Mouse (Mus musculus) forebrain, embryonic 14.5 days (tissue): ENCODE results near the gene Gm43552. TPM values are rescaled to one million over a fixed set of nuclear protein-coding genes. Genes with fewer than 3 reads are reported as not detected.
"Not testable (repeated sequence)": the region's sequence is repeated elsewhere in the genome, so short reads cannot be mapped to it uniquely, and the experiment has no call there.

Experiments
- ATAC-seq: fragments of 200-750 bp; cut with Nextera tagmentation; 2 replicates; pipeline ENCODE4 v1.8.0; 2017; ENCODE audit warnings: mild to moderate bottlenecking, moderate library complexity
- DNase-seq: peaks from one replicate; pipeline ENCODE4 v3.0.0-alpha.2; 2015; ENCODE audit warnings: low spot score
- H3K27ac ChIP-seq: fragments of 300-500 bp; sonication (generic); 2 replicates; pipeline ENCODE4 v1.5.1; 2014; ENCODE audit warnings: low read depth, mild to moderate bottlenecking, control low read depth, low read length, moderate library complexity
- H3K27me3 ChIP-seq: fragments of 300-500 bp; sonication (generic); replicated peaks from 2 replicates; pipeline ENCODE4 v1.6.1; 2014; ENCODE audit warnings: low read length, control low read depth, mixed read lengths; ENCODE audit not compliant: control insufficient read depth, insufficient read depth
- H3K36me3 ChIP-seq: fragments of 300-500 bp; sonication (generic); 2 replicates; pipeline ENCODE4 v1.6.1; 2014; ENCODE audit warnings: low read length, control low read depth; ENCODE audit not compliant: control insufficient read depth, insufficient read depth
- H3K4me1 ChIP-seq: fragments of 300-500 bp; sonication (generic); 2 replicates; pipeline ENCODE4 v1.6.1; 2014; ENCODE audit warnings: antibody characterized with exemption, low read length, control low read depth; ENCODE audit not compliant: control insufficient read depth, insufficient read depth
- H3K4me2 ChIP-seq: fragments of 300-500 bp; sonication (generic); 2 replicates; pipeline ENCODE4 v1.6.1; 2014; ENCODE audit warnings: mild to moderate bottlenecking, control low read depth, low read length
- H3K4me3 ChIP-seq: fragments of 300-500 bp; sonication (generic); 2 replicates; pipeline ENCODE4 v1.5.1; 2014; ENCODE audit warnings: low read depth, low read length, control low read depth
- H3K9ac ChIP-seq: fragments of 300-500 bp; sonication (generic); 2 replicates; pipeline ENCODE4 v1.6.1; 2014; ENCODE audit warnings: mild to moderate bottlenecking, low read length, control low read depth, moderate library complexity
- H3K9me3 ChIP-seq: fragments of 300-500 bp; sonication (generic); replicated peaks from 2 replicates; pipeline ENCODE4 v1.6.1; 2016; ENCODE audit warnings: low read length, control low read depth, mixed read lengths; ENCODE audit not compliant: control insufficient read depth
- WGBS: fragments of 180-500 bp; shearing (Covaris S2); extraction: QIAGEN DNeasy Blood & Tissue Kit; methylation state at CpG from one replicate; pipeline ENCODE4 v1.1.7; 2014; 5-methylcytosine and 5-hydroxymethylcytosine counted together
- polyA plus RNA-seq: library from polyadenylated mRNA; unstranded; fragments of >200 nt; fragmentation: Nextera tagmentation; extraction: Ambion mirVana; gene quantifications from 2 replicates; pipeline ENCODE4 v1.2.1, GENCODE M21; 2014

Gene Gm43552
- not detected in 2 replicates for polyA plus RNA-seq

GRCm38 (mm10) chr5:65492716-65493531 is at the start of gene Gm43552:
Gene Gm43552, minus strand, starts transcription at chr5:65492833.
- under 1% methylated on average over 65 of the region's 69 CpGs for WGBS
- H3K4me2 ChIP-seq: peak within 1 kb of the TSS; percentile 80
- peak within 1 kb of the TSS; percentile 88 for H3K4me3 ChIP-seq
- no peaks in the 10 kb centered on the region for H3K9me3 ChIP-seq
- peak; percentile 94 for DNase-seq
- peak; percentile 97 for ATAC-seq
- H3K4me1 ChIP-seq: peaks cover 15% of the 10 kb centered on the region
- no peaks in the 10 kb centered on the region for H3K36me3 ChIP-seq
- peak within 1 kb of the TSS; percentile 93 for H3K27ac ChIP-seq
- peak within 1 kb of the TSS; percentile 94 for H3K9ac ChIP-seq
- H3K27me3 ChIP-seq: no peaks in the 10 kb centered on the region

- no peak overlapping the region for H3K4me3 ChIP-seq
- no peaks in the 10 kb centered on the region for H3K36me3 ChIP-seq
- H3K4me1 ChIP-seq: peaks cover 11% of the 10 kb centered on the region
- no peak for DNase-seq
- H3K27me3 ChIP-seq: no peaks in the 10 kb centered on the region
- no peak overlapping the region for H3K4me2 ChIP-seq
- H3K27ac ChIP-seq: no peak overlapping the region
- no peaks in the 10 kb centered on the region for H3K9me3 ChIP-seq
- WGBS: 74% methylated on average over 3 of the region's 3 CpGs
- H3K9ac ChIP-seq: no peak overlapping the region
- ATAC-seq: no peak
Measured at GRCm38 (mm10) chr5:65541889-65542288, 49.3 kb upstream of the Gm43552 start.

GRCm38 (mm10) chr5:65539786-65540185 is 47.2 kb upstream of the Gm43552 start:
- Histone ChIP-seq H3K9me3 (no peaks in the 10 kb centered on the region), H3K36me3 (no peaks in the 10 kb centered on the region), H3K27me3 (no peaks in the 10 kb centered on the region), H3K4me1 (peaks cover 13% of the 10 kb centered on the region), H3K27ac (no peak overlapping the region), H3K4me3 (no peak overlapping the region), H3K4me2 (no peak overlapping the region), H3K9ac (no peak overlapping the region)
- WGBS: 95% methylated on average over 3 of the region's 3 CpGs
- DNase-seq (no peak), ATAC-seq (no peak)

- DNase-seq (no peak), ATAC-seq (no peak)
- Histone ChIP-seq H3K4me3 (peak overlapping the region; percentile 19; the same call in 1 of the 2 replicates), H3K27me3 (no peaks in the 10 kb centered on the region), H3K9me3 (no peaks in the 10 kb centered on the region), H3K4me2 (peak overlapping the region; percentile 55), H3K36me3 (no peaks in the 10 kb centered on the region), H3K4me1 (peaks cover 13% of the 10 kb centered on the region), H3K27ac (no peak overlapping the region), H3K9ac (peak overlapping the region; percentile 54; the same call in 1 of the 2 replicates)
- 14% methylated on average over 4 of the region's 4 CpGs for WGBS
Measured at GRCm38 (mm10) chr5:65538829-65539228, 46.2 kb upstream of the Gm43552 start.

GRCm38 (mm10) chr5:65538121-65538520 is 45.5 kb upstream of the Gm43552 start:
- 1% methylated on average over 4 of the region's 4 CpGs for whole genome bisulfite sequencing
- Histone ChIP-seq H3K27ac (peak overlapping the region; percentile 99), H3K9me3 (no peaks in the 10 kb centered on the region), H3K4me2 (peak overlapping the region; percentile 76), H3K27me3 (no peaks in the 10 kb centered on the region), H3K9ac (peak overlapping the region; percentile 95), H3K36me3 (no peaks in the 10 kb centered on the region), H3K4me1 (peaks cover 13% of the 10 kb centered on the region), H3K4me3 (peak overlapping the region; percentile 93)
- ATAC-seq (no peak), DNase-seq (peak; percentile 6)

- peaks cover 13% of the 10 kb centered on the region for H3K4me1 ChIP-seq
- peak overlapping the region; percentile 76 for H3K4me2 ChIP-seq
- ATAC-seq (peak; percentile 66), DNase-seq (peak; percentile 67)
- no peaks in the 10 kb centered on the region for H3K9me3 ChIP-seq
- H3K27me3 ChIP-seq: no peaks in the 10 kb centered on the region
- H3K9ac ChIP-seq: peak overlapping the region; percentile 95
- H3K4me3 ChIP-seq: peak overlapping the region; percentile 93
- H3K27ac ChIP-seq: peak overlapping the region; percentile 99
- no peaks in the 10 kb centered on the region for H3K36me3 ChIP-seq
- WGBS: under 1% methylated on average over 45 of the region's 59 CpGs
Measured at GRCm38 (mm10) chr5:65537420-65538071, 44.9 kb upstream of the Gm43552 start.

- under 1% methylated on average over 65 of the region's 66 CpGs for WGBS
- Histone ChIP-seq H3K4me2 (peak within 1 kb of the TSS; percentile 76), H3K9ac (peak within 1 kb of the TSS; percentile 95), H3K9me3 (no peaks in the 10 kb centered on the region), H3K27me3 (no peaks in the 10 kb centered on the region), H3K4me1 (peaks cover 13% of the 10 kb centered on the region), H3K4me3 (peak within 1 kb of the TSS; percentile 93), H3K27ac (peak within 1 kb of the TSS; percentile 99), H3K36me3 (no peaks in the 10 kb centered on the region)
- ATAC-seq: peak; percentile 96
- peak; percentile 96 for DNase-seq
Measured at GRCm38 (mm10) chr5:65536751-65537419, 44.3 kb upstream of the Gm43552 start, which contains the start of the genes Smim14 and Ube2k. Gene Smim14, minus strand, starts transcription at chr5:65537184. Gene Ube2k, plus strand, starts transcription at chr5:65537233.

GRCm38 (mm10) chr5:65536068-65536465 is 43.4 kb upstream of the Gm43552 start:
- peak overlapping the region; percentile 93 for H3K4me3 ChIP-seq
- peak overlapping the region; percentile 99 for H3K27ac ChIP-seq
- H3K9me3 ChIP-seq, H3K27me3 ChIP-seq, ATAC-seq, DNase-seq, H3K36me3 ChIP-seq: not testable (repeated sequence)
- 87% methylated on average over 10 of the region's 10 CpGs for WGBS
- peak overlapping the region; percentile 76 for H3K4me2 ChIP-seq
- peak overlapping the region; percentile 95 for H3K9ac ChIP-seq
- H3K4me1 ChIP-seq: peaks cover 13% of the 10 kb centered on the region
